Mouse (Mus musculus) erythroblast, embryonic 14.5 days (primary cell): Measurements from ENCODE around the gene Afdn.

Experiments
- GATA1 ChIP-seq: IDR thresholded peaks from 2 replicates; pipeline ENCODE4 v1.6.1; 2012; ENCODE audit warnings: low read length, inconsistent platforms, mixed read lengths
- TAL1 ChIP-seq: IDR thresholded peaks from 3 replicates; pipeline ENCODE4 v1.6.1; 2012; ENCODE audit warnings: low read length, inconsistent platforms, mixed read lengths

- TF ChIP-seq GATA1 = no peak
- TF ChIP-seq TAL1 = no peak
Measured at GRCm38 (mm10) chr17:13735803-13736282, 24.5 kb upstream of the Afdn start.
